Mouse (Mus musculus) CH12.LX (cell line): ENCODE measurements at regions not wholly inside any gene's neighbourhood (a gene's known extent, or its start where the extent isn't known, plus 50 kb on each side); places are given as distances from the start of the nearest gene placed in this dataset.

Experiments used
- BHLHE40 ChIP-seq: IDR thresholded peaks from 2 replicates; pipeline ENCODE4 v1.6.1; 2011; ENCODE audit warnings: mild to moderate bottlenecking, low read depth, low read length, improper control_type of control experiment
- CTCF ChIP-seq, 2 experiments: IDR thresholded peaks in 1 of 2; conservative IDR thresholded peaks in 1 of 2; 2 replicates each; pipeline ENCODE4 v1.5.1; 2011 to 2012; ENCODE audit warnings: low read depth in 2 of 2, low read length in 2 of 2, improper control_type of control experiment in 1 of 2, inconsistent platforms in 1 of 2, mild to moderate bottlenecking in 1 of 2, moderate library complexity in 1 of 2
- EP300 ChIP-seq: IDR thresholded peaks from 2 replicates; pipeline ENCODE4 v1.6.1; 2011; ENCODE audit warnings: low read length, improper control_type of control experiment
- GABPA ChIP-seq: IDR thresholded peaks from 2 replicates; pipeline ENCODE4 v1.6.1; 2012; ENCODE audit warnings: low read depth, low read length, improper control_type of control experiment, inconsistent platforms; ENCODE audit not compliant: insufficient replicate concordance
- MAFK ChIP-seq: IDR thresholded peaks from 2 replicates; pipeline ENCODE4 v1.6.1; 2011; ENCODE audit warnings: low read length, improper control_type of control experiment; ENCODE audit not compliant: insufficient replicate concordance
- POLR2A ChIP-seq: IDR thresholded peaks from 2 replicates; pipeline ENCODE4 v1.6.1; 2011; ENCODE audit warnings: low read depth, mild to moderate bottlenecking, improper control_type of control experiment, low read length
- RAD21 ChIP-seq: IDR thresholded peaks from 2 replicates; pipeline ENCODE4 v1.6.1; 2011; ENCODE audit warnings: low read depth, mild to moderate bottlenecking, low read length, improper control_type of control experiment, moderate library complexity
- RCOR1 ChIP-seq: conservative IDR thresholded peaks from 2 replicates; pipeline ENCODE4 v1.6.1; 2012; ENCODE audit warnings: low read depth, mild to moderate bottlenecking, inconsistent platforms, low read length, improper control_type of control experiment
- UBTF ChIP-seq: IDR thresholded peaks from 2 replicates; pipeline ENCODE4 v1.6.1; 2012; ENCODE audit warnings: low read depth, mild to moderate bottlenecking, inconsistent platforms, low read length, improper control_type of control experiment, moderate library complexity
- USF1 ChIP-seq: IDR thresholded peaks from 2 replicates; pipeline ENCODE4 v1.6.1; 2014; ENCODE audit warnings: low read depth, mild to moderate bottlenecking, inconsistent platforms, low read length, improper control_type of control experiment

GRCm38 (mm10) chr15:17448218-17448617 lies 719.7 kb downstream of the Cdh9 start:
- TF ChIP-seq CTCF (conservative IDR thresholded peaks at IDR 0.05 in 1 of 2, IDR thresholded peaks at IDR 0.05 in 1 of 2; ENCODE audit: low read depth in 2 of 2, low read length in 2 of 2) (no peak), POLR2A (no peak), EP300 (no peak), RAD21 (no peak), USF1 (no peak), GABPA (no peak), MAFK (no peak), UBTF (no peak), RCOR1 (no peak), BHLHE40 (no peak)
